Mouse (Mus musculus) cortical plate, adult 2 months (tissue): ENCODE results near the gene Prkag1.

Source experiments
- CTCF ChIP-seq: fragments of 200-500 bp; IDR thresholded peaks from 2 replicates; pipeline ENCODE4 v1.5.1; 2011; ENCODE audit warnings: mild to moderate bottlenecking, control low read depth, low read length; ENCODE audit not compliant: insufficient read depth; ENCODE audit errors: extremely low read depth
- POLR2A ChIP-seq: fragments of 200-500 bp; IDR thresholded peaks from 2 replicates; pipeline ENCODE4 v1.6.1; 2011; ENCODE audit warnings: mild to moderate bottlenecking, low read length, control low read depth; ENCODE audit not compliant: insufficient read depth; ENCODE audit errors: extremely low read depth

GRCm38 (mm10) chr15:98871916-98872888 is 40.9 kb upstream of the Prkag1 start:
- TF ChIP-seq CTCF (no peak), POLR2A (peak; percentile 55)
